Mouse (Mus musculus): ENCODE measurements at regions not wholly inside any gene's neighbourhood (a gene's known extent, or its start where the extent isn't known, plus 50 kb on each side); places are given as distances from the start of the nearest gene placed in this dataset.

- TF ChIP-seq POLR2A (IDR thresholded peaks at IDR 0.05; ENCODE audit: borderline replicate concordance, insufficient read depth, low read length), result no peak
- TF ChIP-seq CTCF (IDR thresholded peaks at IDR 0.05; ENCODE audit: borderline replicate concordance, insufficient read depth, low read depth, low read length), result no peak
Measured at GRCm38 (mm10) chr10:109378846-109379245, 368.1 kb upstream of the Syt1 start.
